Mouse (Mus musculus) kidney, adult 2 months (tissue): ENCODE measurements at regions not wholly inside any gene's neighbourhood (a gene's known extent, or its start where the extent isn't known, plus 50 kb on each side); places are given as distances from the start of the nearest gene placed in this dataset.

Experiments used
- CTCF ChIP-seq: fragments of 200-500 bp; conservative IDR thresholded peaks from 2 replicates; pipeline ENCODE4 v1.5.1; 2011; ENCODE audit warnings: low read depth, mild to moderate bottlenecking, control low read depth, low read length, moderate library complexity, mixed read lengths; ENCODE audit not compliant: insufficient read depth, insufficient read length
- POLR2A ChIP-seq: fragments of 200-500 bp; IDR thresholded peaks from one replicate; pipeline ENCODE4 v1.6.1; 2011; ENCODE audit warnings: low read depth, low read length, control low read depth

DNA sequence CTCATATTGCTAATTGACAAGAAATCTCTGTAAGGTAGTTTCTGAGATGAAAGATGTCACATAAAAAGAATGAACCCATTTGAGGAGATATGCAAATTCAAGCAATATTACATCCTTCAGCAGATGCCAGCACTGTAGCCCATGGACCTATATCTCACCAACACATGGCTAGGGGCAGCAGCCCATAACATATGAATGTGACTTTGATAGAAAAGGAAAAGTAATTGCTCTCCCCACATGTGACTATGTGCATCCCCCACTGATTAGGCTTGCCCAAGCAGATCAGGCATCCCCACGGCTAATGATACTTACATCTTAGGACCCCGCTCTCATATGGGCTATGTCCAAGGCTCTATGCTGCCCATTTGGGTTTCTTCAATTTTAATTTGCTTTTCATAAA is 56.0 kb upstream of the Bmp2k start:
- TF ChIP-seq CTCF (no peak), POLR2A (no peak)
